Mouse (Mus musculus) CH12.LX (cell line): ENCODE measurements at regions not wholly inside any gene's neighbourhood (a gene's known extent, or its start where the extent isn't known, plus 50 kb on each side); places are given as distances from the start of the nearest gene placed in this dataset.

Experiments used
- DNase-seq: peaks from one replicate; pipeline ENCODE4 v3.0.0-alpha.2; 2013; ENCODE audit errors: extremely low read depth
- H3K27ac ChIP-seq: 2 replicates; pipeline ENCODE4 v1.5.1; 2012; ENCODE audit warnings: low read depth, mild to moderate bottlenecking, control low read depth, moderate library complexity; ENCODE audit not compliant: insufficient read depth
- H3K27me3 ChIP-seq: replicated peaks from 2 replicates; pipeline ENCODE3; 2012; ENCODE audit warnings: inconsistent platforms
- H3K36me3 ChIP-seq, 2 experiments: replicated peaks in 1 of 2; 2 replicates each; pipeline versions ENCODE3 to v1.6.1; 2012; ENCODE audit warnings: inconsistent platforms in 1 of 2, low read length in 1 of 2, mild to moderate bottlenecking in 1 of 2, mixed read lengths in 1 of 2, moderate library complexity in 1 of 2; ENCODE audit not compliant: control insufficient read depth in 1 of 2, insufficient read depth in 1 of 2
- H3K4me1 ChIP-seq, 2 experiments: 2 replicates each; pipeline ENCODE4 v1.6.1; 2012; ENCODE audit warnings: inconsistent platforms in 1 of 2, moderate library complexity in 1 of 2; ENCODE audit not compliant: insufficient read depth in 2 of 2, control insufficient read depth in 1 of 2
- H3K4me2 ChIP-seq: 2 replicates; pipeline ENCODE4 v1.6.1; 2012; ENCODE audit warnings: low read depth, mild to moderate bottlenecking, control low read depth; ENCODE audit not compliant: poor library complexity, insufficient read depth, severe bottlenecking
- H3K4me3 ChIP-seq, 3 experiments: fragments of 150-350 bp in 1 of 3; sonication (generic) in 1 of 3; replicated peaks in 1 of 3; 2 replicates each; pipeline versions ENCODE3 to v1.5.1; 2011 to 2012; ENCODE audit warnings: low read depth in 2 of 3, low read length in 2 of 3, mild to moderate bottlenecking in 2 of 3, moderate library complexity in 2 of 3, control low read depth in 1 of 3, improper control_type of control experiment in 1 of 3, inconsistent platforms in 1 of 3, mixed read lengths in 1 of 3; ENCODE audit not compliant: poor library complexity in 1 of 3
- H3K79me2 ChIP-seq: replicated peaks from 2 replicates; pipeline ENCODE4 v1.6.1; 2012; ENCODE audit warnings: mild to moderate bottlenecking, moderate library complexity; ENCODE audit not compliant: control insufficient read depth, poor library complexity, insufficient read depth, severe bottlenecking; ENCODE audit errors: extremely low read depth
- H3K9ac ChIP-seq: 2 replicates; pipeline ENCODE4 v1.6.1; 2012; ENCODE audit warnings: low read depth, mild to moderate bottlenecking, control low read depth, moderate library complexity; ENCODE audit not compliant: insufficient read depth
- H3K9me3 ChIP-seq: replicated peaks from 2 replicates; pipeline ENCODE3; 2012; ENCODE audit warnings: low read length, inconsistent platforms, mixed read lengths
- CHD1 ChIP-seq: IDR thresholded peaks from 2 replicates; pipeline ENCODE4 v1.6.1; 2012; ENCODE audit warnings: low read depth, low read length, improper control_type of control experiment, inconsistent platforms
- CHD2 ChIP-seq: IDR thresholded peaks from 2 replicates; pipeline ENCODE4 v1.6.1; 2011; ENCODE audit warnings: low read length, improper control_type of control experiment
- ELF1 ChIP-seq: IDR thresholded peaks from 2 replicates; pipeline ENCODE4 v1.6.1; 2014; ENCODE audit warnings: low read depth, mild to moderate bottlenecking, inconsistent platforms, low read length, improper control_type of control experiment
- EP300 ChIP-seq: IDR thresholded peaks from 2 replicates; pipeline ENCODE4 v1.6.1; 2011; ENCODE audit warnings: low read length, improper control_type of control experiment
- GABPA ChIP-seq: IDR thresholded peaks from 2 replicates; pipeline ENCODE4 v1.6.1; 2012; ENCODE audit warnings: low read depth, low read length, improper control_type of control experiment, inconsistent platforms; ENCODE audit not compliant: insufficient replicate concordance
- JUN ChIP-seq: IDR thresholded peaks from 2 replicates; pipeline ENCODE4 v1.6.1; 2011; ENCODE audit warnings: low read depth, mild to moderate bottlenecking, low read length, improper control_type of control experiment, moderate library complexity; ENCODE audit not compliant: insufficient read depth
- KAT2A ChIP-seq: IDR thresholded peaks from 2 replicates; pipeline ENCODE4 v1.6.1; 2012; ENCODE audit warnings: low read length, improper control_type of control experiment, inconsistent platforms; ENCODE audit not compliant: insufficient replicate concordance
- MAX ChIP-seq: IDR thresholded peaks from 2 replicates; pipeline ENCODE4 v1.6.1; 2011; ENCODE audit warnings: low read length, improper control_type of control experiment
- MYC ChIP-seq: IDR thresholded peaks from 2 replicates; pipeline ENCODE4 v1.6.1; 2011; ENCODE audit warnings: low read depth, mild to moderate bottlenecking, improper control_type of control experiment, low read length
- NELFE ChIP-seq: IDR thresholded peaks from 2 replicates; pipeline ENCODE4 v1.6.1; 2011; ENCODE audit warnings: low read depth, low read length, improper control_type of control experiment
- NRF1 ChIP-seq: IDR thresholded peaks from 2 replicates; pipeline ENCODE4 v1.6.1; 2014; ENCODE audit warnings: low read depth, mild to moderate bottlenecking, inconsistent platforms, low read length, improper control_type of control experiment, moderate library complexity
- PAX5 ChIP-seq: IDR thresholded peaks from 2 replicates; pipeline ENCODE4 v1.6.1; 2012; ENCODE audit warnings: low read length, inconsistent platforms, mixed read lengths
- POLR2AphosphoS2 ChIP-seq: IDR thresholded peaks from 2 replicates; pipeline ENCODE4 v1.6.1; 2011; ENCODE audit warnings: low read depth, low read length, improper control_type of control experiment
- RAD21 ChIP-seq: IDR thresholded peaks from 2 replicates; pipeline ENCODE4 v1.6.1; 2011; ENCODE audit warnings: low read depth, mild to moderate bottlenecking, low read length, improper control_type of control experiment, moderate library complexity
- TCF12 ChIP-seq: IDR thresholded peaks from 2 replicates; pipeline ENCODE4 v1.6.1; 2014; ENCODE audit warnings: low read depth, mild to moderate bottlenecking, inconsistent platforms, low read length, improper control_type of control experiment
- UBTF ChIP-seq: IDR thresholded peaks from 2 replicates; pipeline ENCODE4 v1.6.1; 2012; ENCODE audit warnings: low read depth, mild to moderate bottlenecking, inconsistent platforms, low read length, improper control_type of control experiment, moderate library complexity
- USF1 ChIP-seq: IDR thresholded peaks from 2 replicates; pipeline ENCODE4 v1.6.1; 2014; ENCODE audit warnings: low read depth, mild to moderate bottlenecking, inconsistent platforms, low read length, improper control_type of control experiment
- ZC3H11A ChIP-seq: IDR thresholded peaks from 2 replicates; pipeline ENCODE4 v1.6.1; 2012; ENCODE audit warnings: low read depth, mild to moderate bottlenecking, inconsistent platforms, low read length, improper control_type of control experiment
- ZKSCAN1 ChIP-seq: IDR thresholded peaks from 2 replicates; pipeline ENCODE4 v1.6.1; 2012; ENCODE audit warnings: low read depth, inconsistent platforms, low read length, improper control_type of control experiment, borderline replicate concordance
- dilution Hi-C: fragments of 300-500 bp; cut with MboI; formaldehyde crosslinking; loops from 2 replicates; pipeline ENCODE4 v1.14.3; 2020; ENCODE audit warnings: low sequenced_read_pairs; ENCODE audit not compliant: extremely low pct_unique_long_range_greater_than_20kb, extremely low pct_ligation_motif_present
- in situ Hi-C: fragments of 300-500 bp; cut with MboI; formaldehyde crosslinking; loops from 3 replicates; pipeline ENCODE4 v1.14.3; 2019; ENCODE audit warnings: low sequenced_read_pairs, low pct_ligation_motif_present, low pct_unique_long_range_greater_than_20kb, mixed read lengths

DNA sequence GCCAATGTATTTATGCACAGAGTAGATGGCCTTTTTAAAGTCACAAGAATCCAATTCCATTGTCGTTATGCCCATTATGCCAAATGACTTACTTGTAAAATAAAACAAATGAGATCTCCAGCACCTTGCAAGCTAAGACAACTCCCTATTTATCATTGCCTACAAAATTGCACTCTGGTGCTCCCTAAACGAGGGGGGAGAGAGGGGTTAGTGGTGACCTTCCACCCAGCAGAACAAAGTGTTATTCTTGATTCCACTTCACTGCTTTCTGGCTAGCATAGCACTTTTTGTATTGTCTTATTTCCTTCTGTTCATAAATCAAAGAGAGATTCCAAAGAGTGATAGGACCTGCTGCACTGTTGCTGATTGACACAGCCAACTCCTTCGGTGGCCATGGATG is 300.6 kb downstream of the Hdgfl1 start:
- Histone ChIP-seq H3K27me3 (no peaks in the 10 kb centered on the region), H3K4me3 (no peak overlapping the region), H3K4me1 (no peaks in the 10 kb centered on the region), H3K79me2 (no peaks in the 10 kb centered on the region)
- in situ Hi-C loops, result no loop called here
- TF ChIP-seq RAD21 (no peak), NRF1 (no peak), MAX (no peak), ZKSCAN1 (no peak), UBTF (no peak), POLR2AphosphoS2 (no peak), KAT2A (no peak), CHD1 (no peak), NELFE (no peak)
- TF ChIP-seq, all 38 proteins: peak for 0
- dilution Hi-C loops, result no loop called here
- no peak for DNase-seq
- Histone ChIP-seq H3K9me3 (no peaks in the 10 kb centered on the region), H3K36me3 (no peaks in the 10 kb centered on the region), H3K9ac (no peak overlapping the region), H3K4me2 (no peak overlapping the region), H3K27ac (no peak overlapping the region)

DNA sequence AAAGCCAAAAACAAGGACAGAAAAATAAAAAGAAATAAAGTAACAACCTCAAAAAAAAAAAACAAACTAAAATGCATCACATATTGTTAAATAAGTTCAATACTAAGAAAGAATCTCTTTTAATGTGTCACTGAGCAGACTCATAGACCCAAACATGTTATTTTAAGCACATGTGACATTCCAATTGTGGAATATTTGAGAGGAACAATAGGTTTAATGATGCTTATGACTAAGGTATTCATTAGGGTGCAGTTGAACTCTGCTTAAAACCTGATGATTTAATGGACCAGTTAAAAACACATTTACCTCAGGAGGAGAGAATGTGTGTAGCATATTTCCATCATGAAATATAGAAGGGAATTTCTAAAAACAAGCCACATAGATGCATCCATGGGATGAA is 302.4 kb downstream of the Hdgfl1 start:
- Histone ChIP-seq H3K27ac (no peak overlapping the region), H3K4me2 (no peak overlapping the region), H3K4me3 (no peak overlapping the region), H3K9me3 (no peaks in the 10 kb centered on the region), H3K9ac (no peak overlapping the region), H3K79me2 (no peaks in the 10 kb centered on the region), H3K4me1 (no peaks in the 10 kb centered on the region), H3K27me3 (no peaks in the 10 kb centered on the region), H3K36me3 (no peaks in the 10 kb centered on the region)
- in situ Hi-C loops (no loop called here), dilution Hi-C loops (no loop called here)
- TF ChIP-seq ZC3H11A (no peak), RAD21 (no peak), GABPA (no peak), PAX5 (no peak), CHD2 (no peak), MYC (no peak), POLR2AphosphoS2 (no peak), EP300 (no peak), JUN (no peak), TCF12 (no peak), USF1 (no peak), ELF1 (no peak)
- DNase-seq, result no peak
